Mouse (Mus musculus): Measurements from ENCODE around the gene Fcgr1.
A peak's percentile ranks its signal among the peaks of the same experiment; 100 is the strongest.
"Not testable (repeated sequence)": the region's sequence is repeated elsewhere in the genome, so short reads cannot be mapped to it uniquely, and the experiment has no call there.

Fcgr1 gene

GRCm38 (mm10) chr3:96327131-96327530, 33.4 kb upstream of the Fcgr1 start:
- ATAC-seq (ENCODE audit: low TSS enrichment), result no peak

DNA sequence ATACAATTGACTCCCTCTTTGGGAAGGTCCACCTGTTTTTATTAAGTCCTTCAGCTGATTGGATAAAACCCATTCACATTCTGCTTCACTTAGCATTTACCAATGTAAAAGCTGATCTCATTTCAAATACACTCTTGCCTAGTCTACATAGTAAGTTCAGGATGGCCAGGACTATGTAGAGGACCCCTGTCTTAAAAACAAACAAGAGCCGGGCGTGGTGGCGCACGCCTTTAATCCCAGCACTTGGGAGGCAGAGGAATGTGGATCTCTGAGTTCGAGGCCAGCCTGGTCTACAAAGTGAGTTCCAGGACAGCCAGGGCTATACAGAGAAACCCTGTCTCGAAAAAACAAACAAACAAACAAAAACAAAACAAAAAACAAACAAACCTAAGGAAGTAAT, 30.0 kb upstream of the Fcgr1 start:
- not testable (repeated sequence) for ATAC-seq (ENCODE audit: low TSS enrichment)

DNA sequence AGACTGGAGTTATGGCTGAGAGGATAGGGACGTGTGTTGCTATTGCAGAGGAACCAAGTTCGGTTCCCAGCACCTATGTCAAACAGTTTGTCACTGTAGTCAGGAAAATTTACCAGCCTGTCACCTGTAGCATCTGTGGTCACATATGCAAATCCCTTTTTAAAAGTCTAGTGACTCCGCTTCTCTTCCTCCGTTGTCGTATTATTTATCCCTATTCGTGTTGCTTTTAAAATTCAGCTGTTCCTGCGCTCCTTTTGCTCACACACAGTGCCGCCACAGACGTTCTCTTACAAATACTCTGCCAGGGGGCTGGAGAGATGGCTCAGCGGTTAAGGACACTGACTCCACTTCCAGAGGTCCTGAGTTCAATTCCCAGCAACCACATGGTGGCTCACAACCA, 28.8 kb upstream of the Fcgr1 start:
- no peak for ATAC-seq (ENCODE audit: low TSS enrichment)

- ATAC-seq (ENCODE audit: low TSS enrichment), result no peak
Measured at GRCm38 (mm10) chr3:96321891-96322290, 28.1 kb upstream of the Fcgr1 start.

- ATAC-seq (ENCODE audit: low TSS enrichment), result not testable (repeated sequence)
Measured at GRCm38 (mm10) chr3:96320003-96320402, 26.2 kb upstream of the Fcgr1 start.

DNA sequence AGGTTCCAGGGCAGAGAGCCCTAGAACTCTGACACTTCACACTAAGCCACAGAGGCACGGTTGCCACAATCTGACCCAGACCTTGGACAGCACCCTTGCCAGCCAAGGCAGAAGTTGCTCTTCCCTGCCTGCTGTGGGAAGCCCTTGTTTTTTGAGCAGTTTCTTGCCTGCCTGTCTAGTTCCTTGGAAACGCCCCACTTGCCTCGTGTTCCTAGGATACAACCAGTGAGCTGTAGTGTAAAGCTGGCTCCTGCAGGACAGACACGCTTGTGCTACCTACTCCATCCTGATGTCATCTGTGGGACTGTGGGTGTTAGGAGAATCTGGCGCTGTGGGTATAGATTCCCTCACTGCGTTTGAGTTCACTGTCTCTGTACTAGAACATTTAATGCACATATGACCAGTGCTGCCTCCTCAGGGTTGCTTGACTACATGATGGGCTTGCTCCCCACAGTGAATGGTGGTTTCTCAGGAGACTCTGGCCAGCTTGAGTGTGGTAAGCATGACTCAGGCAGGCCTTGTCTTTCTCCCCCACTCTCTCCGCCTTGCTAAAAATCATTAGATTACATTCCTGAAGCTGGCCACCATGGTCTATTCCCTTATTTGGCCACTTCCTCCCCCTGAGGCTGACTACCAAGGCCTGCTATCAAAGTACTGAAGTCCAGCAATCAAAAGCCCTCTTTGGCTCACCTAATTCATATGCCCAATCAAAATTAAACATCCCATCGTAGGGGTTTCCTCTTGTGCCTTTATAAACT, 18.8 kb upstream of the Fcgr1 start:
- ATAC-seq (ENCODE audit: low TSS enrichment), result peak; percentile 81; the same call in 1 of the 2 replicates

DNA sequence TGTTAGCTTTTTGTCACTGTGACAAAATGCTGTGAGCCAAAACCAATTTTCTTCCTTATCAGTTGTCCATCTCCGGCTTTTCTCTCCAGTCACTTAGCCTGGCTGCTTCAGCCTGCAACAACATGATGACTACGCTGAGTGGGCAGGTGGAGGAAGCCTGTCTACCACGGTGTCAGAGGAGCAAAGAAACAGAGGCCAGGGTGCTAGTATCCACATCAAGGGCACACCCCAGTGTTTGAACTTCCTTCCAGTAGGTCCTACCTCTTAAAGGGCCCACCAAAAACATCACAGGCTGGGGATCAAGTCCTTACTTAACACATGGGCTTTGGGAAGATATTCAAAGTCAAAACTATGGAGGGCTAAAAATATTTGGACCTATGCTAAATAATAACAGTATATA, 15.7 kb upstream of the Fcgr1 start:
- ATAC-seq (ENCODE audit: low TSS enrichment), result no peak

- no peak for ATAC-seq (ENCODE audit: low TSS enrichment)
Measured at GRCm38 (mm10) chr3:96306506-96306905, 12.7 kb upstream of the Fcgr1 start.

GRCm38 (mm10) chr3:96302076-96302475, 8.3 kb upstream of the Fcgr1 start:
- ATAC-seq (ENCODE audit: low TSS enrichment), result no peak

- ATAC-seq (ENCODE audit: low TSS enrichment), result no peak
Measured at GRCm38 (mm10) chr3:96300706-96301529, 7.1 kb upstream of the Fcgr1 start.

DNA sequence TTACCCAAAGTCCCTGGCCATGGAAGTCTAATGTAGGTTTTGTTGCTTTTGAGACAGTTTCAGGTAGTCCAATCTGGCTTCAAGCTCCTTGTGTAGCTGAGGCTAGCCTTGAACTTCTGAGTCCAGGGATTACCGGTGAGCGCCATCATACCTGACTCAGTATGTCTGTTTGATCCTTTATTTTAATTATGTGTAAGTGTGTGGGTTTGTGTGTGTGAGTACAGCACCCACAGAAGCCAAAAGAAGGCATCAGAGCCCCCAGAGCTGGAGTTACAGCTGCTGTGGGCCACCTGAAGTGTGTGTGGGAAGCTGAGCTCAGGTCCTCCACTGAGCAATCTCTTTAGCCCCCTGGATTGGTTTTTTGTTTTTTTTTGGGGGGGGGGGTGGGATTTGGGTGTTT, 5.8 kb upstream of the Fcgr1 start:
- no peak for ATAC-seq (ENCODE audit: low TSS enrichment)

DNA sequence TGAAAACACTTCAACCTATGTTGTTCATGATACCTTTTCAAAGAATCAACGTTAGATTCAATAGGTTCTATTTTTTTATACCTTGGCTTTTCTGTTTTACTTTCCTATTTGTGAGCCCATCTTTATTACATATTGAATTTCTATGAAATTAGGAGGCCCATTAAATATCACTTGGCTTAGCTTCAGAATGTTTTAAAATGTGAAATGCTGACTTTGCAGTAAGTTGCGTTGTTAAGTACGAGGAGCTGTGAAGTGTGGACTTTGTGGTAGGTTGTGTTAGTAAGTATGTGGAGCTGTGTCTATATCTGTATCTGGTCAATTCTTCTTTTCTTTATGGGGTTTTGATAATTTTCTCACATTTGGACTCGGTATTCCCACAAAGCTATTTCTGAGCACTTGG, 4.6 kb upstream of the Fcgr1 start:
- ATAC-seq (ENCODE audit: low TSS enrichment), result no peak

DNA sequence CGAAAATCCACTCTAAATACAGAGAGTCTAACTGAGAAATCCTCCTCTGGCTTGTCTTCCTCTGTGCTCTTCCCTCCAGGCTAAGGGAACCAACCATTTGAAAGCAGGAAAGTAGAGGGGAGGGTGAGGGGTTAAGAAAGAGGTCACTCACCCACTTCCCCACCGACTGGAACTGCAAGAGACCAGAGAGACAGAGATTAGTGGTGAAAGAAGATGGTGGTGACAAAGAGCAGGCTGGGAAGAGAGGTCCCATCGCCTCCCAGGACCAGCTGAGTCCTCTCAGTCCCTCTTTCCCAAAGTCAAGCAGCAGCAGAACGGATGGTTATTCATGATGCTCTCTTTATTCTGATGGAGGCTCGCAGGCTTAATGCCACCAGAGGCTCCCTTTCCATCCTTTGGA, 401 bp downstream of the Fcgr1 start:
- no peak for ATAC-seq (ENCODE audit: low TSS enrichment)

DNA sequence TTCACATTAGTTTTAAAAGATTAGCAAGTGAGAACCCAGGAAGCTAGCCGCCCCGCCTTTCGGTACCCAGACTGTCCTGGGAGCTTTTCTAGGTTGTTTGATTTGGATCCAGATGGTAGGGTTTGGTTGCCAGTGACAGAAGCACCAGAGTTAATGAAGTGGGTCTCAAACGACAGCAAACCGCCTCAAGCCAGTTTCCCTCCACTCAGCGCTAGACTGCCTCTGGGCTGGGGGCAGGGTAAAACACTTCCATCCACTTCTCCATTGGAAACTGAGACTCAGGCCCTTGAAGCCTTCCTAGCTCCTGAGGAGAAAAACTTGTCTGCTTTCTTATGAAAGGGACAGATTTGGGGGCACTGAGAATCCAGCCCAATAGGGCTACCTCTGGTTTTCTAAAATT, 1.1 kb downstream of the Fcgr1 start:
- no peak for ATAC-seq (ENCODE audit: low TSS enrichment)

DNA sequence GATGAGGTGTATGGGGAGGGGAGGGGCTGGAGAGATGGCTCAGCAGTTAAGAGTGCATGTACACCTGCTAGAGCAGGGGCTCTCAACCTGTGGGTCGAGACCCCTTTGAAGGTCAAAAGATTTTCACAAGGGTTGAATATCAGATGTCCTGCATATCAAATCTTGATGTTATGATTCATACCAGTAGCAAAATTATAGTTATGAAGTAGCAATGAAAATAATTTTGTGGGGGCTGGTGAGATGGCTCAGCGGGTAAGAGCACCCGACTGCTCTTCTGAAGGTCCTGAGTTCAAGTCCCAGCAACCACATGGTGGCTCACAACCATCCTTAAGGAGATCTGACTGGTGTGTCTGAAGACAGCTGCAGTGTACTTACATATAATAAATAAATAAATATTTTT, 3.0 kb downstream of the Fcgr1 start:
- not testable (repeated sequence) for ATAC-seq (ENCODE audit: low TSS enrichment)

- no peak for ATAC-seq (ENCODE audit: low TSS enrichment)
Measured at GRCm38 (mm10) chr3:96289201-96289600, 4.6 kb downstream of the Fcgr1 start.

- ATAC-seq (ENCODE audit: low TSS enrichment), result not testable (repeated sequence)
Measured at GRCm38 (mm10) chr3:96287334-96287733, 6.4 kb downstream of the Fcgr1 start.

- 0 out of 2 replicates have a peak, but pooled peaks have one; percentile 52 for ATAC-seq (ENCODE audit: low TSS enrichment)
Measured at GRCm38 (mm10) chr3:96284457-96284856, 9.3 kb downstream of the Fcgr1 start.

DNA sequence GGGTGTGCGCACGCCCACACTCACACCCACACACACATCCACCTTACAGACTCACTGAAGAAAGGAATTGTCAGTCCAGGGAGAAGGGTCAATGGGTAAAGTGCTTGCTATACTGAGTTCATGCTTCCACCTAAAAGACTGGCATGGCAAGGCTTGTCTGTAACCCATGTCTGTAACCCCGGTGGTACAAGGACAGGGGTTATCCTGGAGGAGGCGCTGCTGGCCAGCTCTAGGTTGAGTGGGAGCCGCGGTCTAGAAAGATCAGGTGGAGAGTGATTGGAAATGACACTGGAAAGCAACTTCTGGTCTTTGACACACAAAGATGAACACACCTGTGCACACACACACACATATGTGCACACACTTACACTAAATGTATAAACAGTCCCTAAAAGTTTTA, 13.1 kb downstream of the Fcgr1 start:
- no peak for ATAC-seq (ENCODE audit: low TSS enrichment)

- peak; percentile 96 for ATAC-seq (ENCODE audit: low TSS enrichment)
Measured at GRCm38 (mm10) chr3:96277800-96278624, 15.8 kb downstream of the Fcgr1 start.

GRCm38 (mm10) chr3:96277428-96277799, 16.4 kb downstream of the Fcgr1 start:
- ATAC-seq (ENCODE audit: low TSS enrichment), result peak; percentile 53
